Mouse (Mus musculus) erythroblast, embryonic 14.5 days (primary cell): ENCODE results near the gene Dlgap1.

Experiments used
- GATA1 ChIP-seq: IDR thresholded peaks from 2 replicates; pipeline ENCODE4 v1.6.1; 2012; ENCODE audit warnings: low read length, inconsistent platforms, mixed read lengths
- TAL1 ChIP-seq: IDR thresholded peaks from 3 replicates; pipeline ENCODE4 v1.6.1; 2012; ENCODE audit warnings: low read length, inconsistent platforms, mixed read lengths

GRCm38 (mm10) chr17:70247342-70247741 is 278.5 kb downstream of the Dlgap1 start:
- TF ChIP-seq GATA1 (no peak), TAL1 (no peak)
